In genomic region chr7:134680161-134680560, GRCm38 (mm10) we compare ENCODE assay signal across 18 mouse cellular contexts. TPM values are rescaled to one million over a fixed set of nuclear protein-coding genes. Genes with fewer than 3 reads are reported as not detected.
DNase-seq lines count a peak whose midpoint lies in the region; ATAC-seq and TF ChIP-seq lines count a peak whose summit lies in the region.
"Had no signal": no experiment of that assay in that cellular context is flagged by ENCODE, and none has a peak within 500 bp of the region (broad histone marks: within the 10 kb centered on the region; RNA-seq: fewer than 3 reads in every experiment).

No protein-coding gene starts in this region.

- WGBS in heart, embryonic 15.5 days = 58% methylated on average over 2 of the region's 2 CpGs
- WGBS in heart, embryonic 11.5 days (ENCODE audit: insufficient replicate concordance) = 76% methylated on average over 2 of the region's 2 CpGs
- WGBS in kidney, embryonic 16.5 days = 66% methylated on average over 2 of the region's 2 CpGs

- H3K4me2 ChIP-seq in heart, embryonic 15.5 days = no peak overlapping the region
- no peak overlapping the region for H3K4me2 ChIP-seq in heart, embryonic 11.5 days
- no peak overlapping the region for H3K4me2 ChIP-seq in kidney, embryonic 16.5 days (replicated peaks; ENCODE audit: low read depth, low read length)
- H3K4me2 ChIP-seq: forebrain, embryonic 13.5 days had no signal

- H3K4me1 ChIP-seq in heart, embryonic 15.5 days (replicated peaks) = peaks cover 32% of the 10 kb centered on the region
- peaks cover 15% of the 10 kb centered on the region for H3K4me1 ChIP-seq in heart, embryonic 11.5 days (ENCODE audit: control insufficient read depth, insufficient read depth, low read length)
- H3K4me1 ChIP-seq in kidney, embryonic 16.5 days (ENCODE audit: insufficient read depth, low read length) = peaks cover 46% of the 10 kb centered on the region
- H3K4me1 ChIP-seq in E14TG2a.4 (replicated peaks; ENCODE audit: low read depth, low read length) = peaks cover 96% of the 10 kb centered on the region

- no peaks in the 10 kb centered on the region for H3K36me3 ChIP-seq in heart, embryonic 15.5 days
- H3K36me3 ChIP-seq in heart, embryonic 11.5 days (ENCODE audit: control insufficient read depth, insufficient read depth, low read length) = no peaks in the 10 kb centered on the region
- H3K36me3 ChIP-seq in kidney, embryonic 16.5 days (ENCODE audit: insufficient read depth, low read length) = no peaks in the 10 kb centered on the region; the same call in 1 of the 2 replicates
- H3K36me3 ChIP-seq in E14TG2a.4 (ENCODE audit: insufficient read depth, low read length) = 0 out of 2 replicates have a peak, but pooled peaks cover 4% of the 10 kb centered on the region
- H3K36me3 ChIP-seq: G1E had no signal

- no peaks in the 10 kb centered on the region for H3K27me3 ChIP-seq in heart, embryonic 15.5 days
- H3K27me3 ChIP-seq in heart, embryonic 11.5 days (ENCODE audit: control insufficient read depth, insufficient read depth, low read length) = no peaks in the 10 kb centered on the region
- no peaks in the 10 kb centered on the region for H3K27me3 ChIP-seq in kidney, embryonic 16.5 days (ENCODE audit: insufficient read depth, low read length)
- H3K27me3 ChIP-seq in E14TG2a.4 (ENCODE audit: insufficient read depth, low read length) = no peaks in the 10 kb centered on the region
- H3K27me3 ChIP-seq: forebrain, embryonic 13.5 days had no signal

- peak overlapping the region; percentile 19 for H3K27ac ChIP-seq in heart, embryonic 15.5 days
- H3K27ac ChIP-seq in heart, embryonic 11.5 days (ENCODE audit: low read depth, low read length) = no peak overlapping the region
- H3K27ac ChIP-seq in kidney, embryonic 16.5 days (ENCODE audit: low read length) = peak overlapping the region; percentile 51
- H3K27ac ChIP-seq: hindbrain, postnatal 0 days had no signal

- no peak overlapping the region for H3K4me3 ChIP-seq in heart, embryonic 15.5 days
- no peak overlapping the region for H3K4me3 ChIP-seq in heart, embryonic 11.5 days (ENCODE audit: low read depth, low read length)
- H3K4me3 ChIP-seq in kidney, embryonic 16.5 days (ENCODE audit: low read length) = no peak overlapping the region
- peak overlapping the region; percentile 60 for H3K4me3 ChIP-seq in E14TG2a.4 (replicated peaks; ENCODE audit: low read length)
- H3K4me3 ChIP-seq: forebrain, embryonic 13.5 days had no signal

- TF ChIP-seq CTCF in E14TG2a.4 (conservative IDR thresholded peaks at IDR 0.05; ENCODE audit: low read length) = no peak

- DNase-seq in kidney, postnatal 25 days = no peak
- peak; percentile 48 for DNase-seq in ZHBTc4 (ENCODE audit: low read depth, low spot score)
- DNase-seq in right cerebral cortex, postnatal 25 days = no peak
- no peak for DNase-seq in retina, postnatal 1 day
- DNase-seq: cerebellum, adult 11 months; cerebellum, postnatal 36 days; gastrocnemius, postnatal 25 days; layer of hippocampus, adult 9-11 months; lung, adult 18-20 months; spleen, adult 18-20 months; thymus, postnatal 36 days had no signal

- H3K9ac ChIP-seq in heart, embryonic 15.5 days = no peak overlapping the region
- H3K9ac ChIP-seq in heart, embryonic 11.5 days (ENCODE audit: low read depth, low read length) = no peak overlapping the region
- no peak overlapping the region for H3K9ac ChIP-seq in kidney, embryonic 16.5 days (replicated peaks; ENCODE audit: low read length)

- H3K9me3 ChIP-seq in heart, embryonic 15.5 days (replicated peaks) = no peaks in the 10 kb centered on the region
- H3K9me3 ChIP-seq in heart, embryonic 11.5 days (replicated peaks; ENCODE audit: control insufficient read depth, low read length) = no peaks in the 10 kb centered on the region
- H3K9me3 ChIP-seq in kidney, embryonic 16.5 days (ENCODE audit: low read length) = no peaks in the 10 kb centered on the region
- no peaks in the 10 kb centered on the region for H3K9me3 ChIP-seq in E14TG2a.4 (ENCODE audit: low read length)
- H3K9me3 ChIP-seq: forebrain, embryonic 13.5 days had no signal

- no peak for ATAC-seq in heart, embryonic 15.5 days (replicated peaks; ENCODE audit: insufficient number of reproducible peaks, insufficient read depth, low FRiP score, low read depth)
- ATAC-seq in heart, embryonic 11.5 days (replicated peaks; ENCODE audit: insufficient number of reproducible peaks, low FRiP score, low TSS enrichment) = no peak
- no peak for ATAC-seq in kidney, embryonic 16.5 days (ENCODE audit: low FRiP score, low TSS enrichment)
- ATAC-seq: forebrain, embryonic 13.5 days; hindbrain, postnatal 0 days had no signal

RNA-seq across cellular contexts. Expression of gene Dock1, which starts 9.7 kb away (rescaled TPM):
- 18.3 and 21.4 TPM in 2 replicates for polyA plus RNA-seq in heart, embryonic 15.5 days (2015; fragmentation: Nextera tagmentation; extraction: Ambion mirVana)
- polyA plus RNA-seq in heart, embryonic 11.5 days (2014; fragmentation: Nextera tagmentation; extraction: Ambion mirVana) = 26.0 and 28.1 TPM in 2 replicates
- 41.4 and 48.4 TPM in 2 replicates for polyA plus RNA-seq in kidney, embryonic 16.5 days (2015; fragmentation: Nextera tagmentation; extraction: Ambion mirVana)
- polyA plus RNA-seq: G1E had no signal
